Mouse (Mus musculus) limb, embryonic 15.5 days (tissue): ENCODE measurements at regions not wholly inside any gene's neighbourhood (a gene's known extent, or its start where the extent isn't known, plus 50 kb on each side); places are given as distances from the start of the nearest gene placed in this dataset.
A peak's percentile ranks its signal among the peaks of the same experiment; 100 is the strongest.

ENCODE experiments used
- ATAC-seq: fragments of 200-750 bp; cut with Nextera tagmentation; 2 replicates; pipeline ENCODE4 v1.8.0; 2017; ENCODE audit warnings: low read depth, moderate TSS enrichment; ENCODE audit not compliant: insufficient number of reproducible peaks, low FRiP score, low TSS enrichment
- H3K27ac ChIP-seq: fragments of 300-500 bp; sonication (generic); 2 replicates; pipeline ENCODE4 v1.5.1; 2015; ENCODE audit warnings: moderate library complexity, mild to moderate bottlenecking, inconsistent platforms
- H3K27me3 ChIP-seq: fragments of 300-500 bp; sonication (generic); 2 replicates; pipeline ENCODE4 v1.6.1; 2015; ENCODE audit warnings: inconsistent platforms
- H3K36me3 ChIP-seq: fragments of 300-500 bp; sonication (generic); 2 replicates; pipeline ENCODE4 v1.6.1; 2015; ENCODE audit warnings: inconsistent platforms
- H3K4me1 ChIP-seq: fragments of 300-500 bp; sonication (generic); 2 replicates; pipeline ENCODE4 v1.6.1; 2015; ENCODE audit warnings: inconsistent platforms
- H3K4me2 ChIP-seq: fragments of 300-500 bp; sonication (generic); 2 replicates; pipeline ENCODE4 v1.6.1; 2015; ENCODE audit warnings: mild to moderate bottlenecking, inconsistent platforms
- H3K4me3 ChIP-seq: fragments of 300-500 bp; sonication (generic); 2 replicates; pipeline ENCODE4 v1.5.1; 2015; ENCODE audit warnings: mild to moderate bottlenecking, inconsistent platforms
- H3K9ac ChIP-seq: fragments of 300-500 bp; sonication (generic); 2 replicates; pipeline ENCODE4 v1.6.1; 2015; ENCODE audit warnings: inconsistent platforms
- H3K9me3 ChIP-seq: fragments of 300-500 bp; sonication (generic); 2 replicates; pipeline ENCODE4 v1.6.1; 2016; ENCODE audit warnings: inconsistent platforms
- WGBS: fragments of 180-500 bp; shearing (Covaris S2); methylation state at CpG from one replicate; pipeline ENCODE4 v1.1.7; 2015; 5-methylcytosine and 5-hydroxymethylcytosine counted together

- WGBS: 50% methylated on average over 20 of the region's 20 CpGs
- H3K4me1 ChIP-seq: no peaks in the 10 kb centered on the region
- H3K27me3 ChIP-seq: no peaks in the 10 kb centered on the region
- no peak overlapping the region for H3K4me2 ChIP-seq
- H3K36me3 ChIP-seq: no peaks in the 10 kb centered on the region
- no peak overlapping the region for H3K4me3 ChIP-seq
- no peak overlapping the region; the same call in 1 of the 2 replicates for H3K27ac ChIP-seq
- H3K9ac ChIP-seq: no peak overlapping the region
- ATAC-seq: peak; percentile 61; the same call in 1 of the 2 replicates
- H3K9me3 ChIP-seq: no peaks in the 10 kb centered on the region
Observed at GRCm38 (mm10) chrX:7428621-7429523, 53.2 kb upstream of the Usp27x start.
